Mouse (Mus musculus) T-cell, adult 2 months (primary cell): ENCODE results near the gene Spata31d1d.
"Not testable (repeated sequence)": the region's sequence is repeated elsewhere in the genome, so short reads cannot be mapped to it uniquely, and the experiment has no call there.

Experiments
- DNase-seq: peaks from one replicate; pipeline ENCODE4 v3.0.0; 2022; ENCODE audit warnings: low spot score

The Spata31d1d gene

DNA sequence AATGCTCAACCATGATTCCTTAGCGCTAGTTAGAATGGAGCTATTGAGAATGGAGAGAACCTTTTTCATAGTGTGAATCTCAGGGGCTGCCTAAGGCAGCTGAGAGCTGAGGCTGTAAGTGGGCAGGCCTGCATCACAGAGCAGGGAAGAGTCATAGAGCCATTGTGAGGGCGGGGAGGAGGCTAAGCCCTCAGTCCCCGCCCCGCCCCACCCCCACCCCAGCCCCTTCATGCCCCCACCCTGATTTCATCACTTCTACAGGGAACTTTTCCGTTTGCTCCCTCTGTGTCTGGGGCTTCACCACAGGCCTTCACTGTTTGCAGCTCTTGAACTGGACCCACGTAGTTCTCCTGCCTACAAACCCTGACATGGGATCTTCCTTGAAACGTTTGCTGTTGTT is at the start of gene Spata31d1d:
Gene Spata31d1d (minus strand): TSS at position 101 of the 400 bp plus-strand sequence.
- no peak for DNase-seq

DNA sequence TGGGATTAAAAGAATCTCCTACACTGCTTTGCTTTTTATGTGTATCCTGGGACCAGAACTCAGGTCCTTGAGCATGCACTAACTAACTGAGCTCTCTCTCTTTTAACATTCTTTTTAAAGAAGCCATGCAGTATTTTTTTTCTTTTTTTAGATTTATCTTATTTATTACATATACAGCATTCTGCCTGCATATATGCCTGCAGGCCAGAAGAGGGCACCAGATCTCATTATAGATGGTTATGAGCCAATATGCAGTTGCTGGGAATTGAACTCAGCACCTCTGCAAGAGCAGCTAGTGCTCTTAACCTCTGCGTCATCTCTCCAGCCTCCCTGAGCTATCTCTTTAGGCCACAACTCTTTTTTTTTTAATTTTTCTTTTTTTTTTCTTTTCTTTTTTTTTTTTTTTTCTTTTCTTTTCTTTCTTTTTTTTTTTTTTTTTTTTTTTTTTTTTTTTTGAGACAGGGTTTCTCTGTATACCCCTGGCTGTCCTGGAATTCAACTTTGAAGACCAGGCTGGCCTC is 48.3 kb upstream of the Spata31d1d start:
- not testable (repeated sequence) for DNase-seq

- peak; percentile 21 for DNase-seq
Observed at GRCm38 (mm10) chr13:59779213-59779612, 47.7 kb upstream of the Spata31d1d start.

DNA sequence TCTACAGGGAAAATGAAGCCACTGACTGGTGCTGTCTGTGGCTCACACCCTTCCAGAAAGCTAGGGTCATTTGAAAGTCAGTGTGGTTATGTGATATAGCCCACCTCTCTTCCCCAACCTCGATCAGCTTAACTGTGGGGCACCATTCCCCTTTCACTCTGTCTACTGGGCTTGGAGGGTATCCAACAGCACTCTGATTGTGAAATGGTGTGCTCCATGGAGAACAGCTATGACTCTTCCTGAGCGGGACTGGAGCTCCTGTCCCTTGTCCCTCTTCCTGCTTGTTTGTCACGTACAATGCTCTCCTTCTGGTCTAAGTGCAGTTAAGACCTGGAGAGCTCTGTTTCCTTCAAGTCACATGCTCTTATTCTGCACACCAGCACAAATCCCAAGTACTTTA is 43.6 kb upstream of the Spata31d1d start:
- DNase-seq, result no peak

DNA sequence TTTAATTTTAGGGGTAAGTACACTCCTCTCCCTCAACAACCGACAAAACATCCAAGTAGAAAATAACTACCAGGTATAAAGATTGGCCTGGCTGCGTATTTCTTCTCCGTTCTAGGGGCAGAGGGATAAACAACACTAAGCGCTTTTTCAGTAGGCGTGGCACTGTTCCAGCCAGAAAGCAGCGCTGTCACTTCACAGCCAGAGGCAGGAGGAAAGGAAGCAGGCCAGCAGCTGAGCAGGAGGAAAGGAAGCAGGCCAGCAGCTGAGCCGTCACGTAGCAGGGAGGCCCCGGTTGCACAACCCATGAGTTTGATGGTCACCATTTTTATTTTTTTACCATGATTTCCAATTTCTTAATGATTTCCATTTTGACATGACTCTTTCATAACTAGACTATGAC is 39.7 kb upstream of the Spata31d1d start:
- DNase-seq, result peak; percentile 51

DNA sequence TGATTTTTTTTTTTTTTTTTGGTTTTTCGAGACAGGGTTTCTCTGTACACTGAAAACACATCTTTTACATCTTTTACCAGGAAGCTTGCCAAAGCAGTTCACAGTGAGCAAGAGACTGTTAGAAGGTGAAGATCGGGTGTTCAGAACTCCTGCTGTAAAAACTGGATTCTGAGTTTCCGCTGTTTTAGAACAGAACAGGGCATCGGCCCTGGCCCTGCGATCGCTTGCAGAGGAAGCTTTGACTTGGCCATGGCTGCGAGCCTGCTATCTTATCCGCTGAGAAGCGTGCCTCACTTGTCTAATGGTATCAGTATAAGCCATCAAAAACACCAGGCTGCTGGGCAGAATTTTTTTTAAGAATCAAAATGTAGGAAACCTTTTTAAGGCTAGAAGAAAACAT is 39.3 kb upstream of the Spata31d1d start:
- peak; percentile 3 for DNase-seq

DNA sequence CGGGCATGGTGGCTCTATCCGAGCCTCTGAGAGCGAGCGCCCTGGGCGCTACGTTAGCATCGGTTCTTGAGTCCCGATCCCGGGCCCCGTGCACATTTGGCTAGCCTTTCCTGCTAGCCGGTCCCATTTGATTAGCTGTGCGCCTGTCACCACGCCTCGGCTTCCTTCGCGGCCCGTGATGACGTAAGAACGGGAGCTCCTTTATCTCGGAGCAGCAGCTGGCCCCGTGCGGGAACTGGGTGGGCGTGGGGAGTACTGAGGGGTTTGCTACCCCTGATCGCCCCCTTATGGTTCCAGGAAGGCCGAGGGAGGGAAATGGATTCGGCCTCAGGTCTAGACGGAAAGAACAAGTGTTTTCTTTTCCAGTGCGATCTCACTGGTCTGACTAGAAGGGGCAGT is 38.6 kb upstream of the Spata31d1d start:
- DNase-seq, result peak; percentile 85

- peak; percentile 100 for DNase-seq
Observed at GRCm38 (mm10) chr13:59769296-59770163, 38.0 kb upstream of the Spata31d1d start, which contains the start of gene Isca1. Isca1 (minus strand) TSS chr13:59769810.

DNA sequence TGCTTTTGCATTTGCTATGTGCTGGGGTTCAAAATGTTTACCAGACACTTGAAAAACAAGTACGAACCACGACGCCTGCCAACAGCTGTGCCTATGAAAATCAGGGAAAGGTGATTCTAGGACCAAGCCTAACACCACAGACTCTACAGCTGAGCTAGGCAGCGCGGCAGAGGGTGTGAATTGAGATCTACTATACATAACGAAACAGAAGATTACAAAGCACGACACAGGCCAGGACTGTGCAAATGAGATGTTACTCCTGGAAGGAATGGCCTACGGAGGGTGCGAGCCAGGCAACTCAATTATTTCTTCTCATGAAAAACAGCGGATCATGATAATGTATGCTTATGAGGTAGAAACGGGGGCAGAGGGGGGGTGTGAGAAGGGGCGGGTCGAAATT is 37.0 kb upstream of the Spata31d1d start:
- no peak for DNase-seq

- no peak for DNase-seq
Observed at GRCm38 (mm10) chr13:59766786-59767515, 35.4 kb upstream of the Spata31d1d start.

DNA sequence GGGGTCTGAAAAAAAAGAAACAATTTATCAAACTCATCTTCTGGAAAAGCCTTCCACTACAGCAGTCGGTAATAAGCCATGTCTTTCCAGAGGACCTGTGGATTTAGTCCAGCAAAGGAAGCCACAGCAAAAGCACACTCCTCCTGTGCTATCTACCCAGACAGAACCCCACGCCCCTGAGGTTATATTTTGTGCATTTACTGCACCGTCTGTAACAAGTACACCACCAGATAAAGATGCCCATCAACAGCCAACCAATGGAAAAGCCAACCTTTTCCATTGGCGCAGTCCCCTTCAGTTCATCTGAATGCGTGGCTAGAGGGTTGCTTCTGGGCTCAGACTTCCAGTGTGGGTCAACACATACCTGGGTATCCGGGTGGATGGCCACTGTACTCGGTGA is 31.2 kb upstream of the Spata31d1d start:
- DNase-seq, result no peak

GRCm38 (mm10) chr13:59756906-59757305 is 25.4 kb upstream of the Spata31d1d start:
- no peak for DNase-seq

- no peak for DNase-seq
Observed at GRCm38 (mm10) chr13:59750310-59750709, 18.8 kb upstream of the Spata31d1d start.

DNA sequence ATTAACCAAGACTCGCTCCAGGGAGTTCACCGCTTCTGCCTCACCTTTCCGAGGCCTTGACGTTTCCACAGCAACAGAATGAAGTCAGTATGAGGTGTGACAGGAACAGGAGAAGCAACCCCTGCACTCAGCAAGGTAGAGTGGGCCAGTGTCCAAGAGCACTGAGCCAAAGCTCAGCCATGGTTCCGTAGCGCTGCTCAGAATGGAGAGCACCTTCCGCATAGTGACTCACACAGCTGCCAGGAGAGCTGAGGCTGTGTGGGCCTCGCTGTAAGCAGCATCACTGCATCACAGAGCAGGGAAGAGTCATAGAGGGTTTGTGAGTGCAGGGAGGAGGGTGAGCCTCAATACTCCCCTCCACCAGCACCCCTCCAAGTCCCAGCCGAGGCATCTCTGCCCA is 15.2 kb upstream of the Spata31d1d start, which contains the start of gene 1700014D04Rik:
Gene 1700014D04Rik (minus strand): TSS at position 42 of the 400 bp plus-strand sequence.
- DNase-seq, result no peak

- no peak for DNase-seq
Observed at GRCm38 (mm10) chr13:59746164-59746563, 14.6 kb upstream of the Spata31d1d start.

DNA sequence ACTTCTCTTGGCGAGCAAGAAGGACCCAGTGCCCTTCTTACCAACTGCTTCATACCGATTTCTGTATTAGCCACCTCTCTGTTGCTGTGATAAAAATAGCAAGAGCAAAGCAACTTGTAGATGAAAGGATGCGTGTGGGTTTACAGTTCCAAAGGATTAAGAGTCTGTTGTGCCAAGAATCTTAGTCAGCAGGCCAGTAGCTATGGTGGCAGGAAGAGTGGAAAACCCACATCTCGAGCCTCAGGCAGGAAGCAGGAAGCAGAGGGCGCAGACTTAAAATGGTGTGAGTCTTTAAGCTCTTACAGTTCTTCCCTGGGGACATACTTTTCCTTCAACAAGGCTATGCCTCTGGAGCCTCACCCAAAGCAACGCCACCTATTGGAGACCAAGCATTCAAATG is 13.9 kb upstream of the Spata31d1d start:
- DNase-seq, result no peak

- DNase-seq, result no peak
Observed at GRCm38 (mm10) chr13:59741697-59742096, 10.1 kb upstream of the Spata31d1d start.

GRCm38 (mm10) chr13:59741096-59741495 is 9.5 kb upstream of the Spata31d1d start:
- DNase-seq, result no peak

GRCm38 (mm10) chr13:59739397-59739796 is 7.8 kb upstream of the Spata31d1d start:
- DNase-seq, result no peak

DNA sequence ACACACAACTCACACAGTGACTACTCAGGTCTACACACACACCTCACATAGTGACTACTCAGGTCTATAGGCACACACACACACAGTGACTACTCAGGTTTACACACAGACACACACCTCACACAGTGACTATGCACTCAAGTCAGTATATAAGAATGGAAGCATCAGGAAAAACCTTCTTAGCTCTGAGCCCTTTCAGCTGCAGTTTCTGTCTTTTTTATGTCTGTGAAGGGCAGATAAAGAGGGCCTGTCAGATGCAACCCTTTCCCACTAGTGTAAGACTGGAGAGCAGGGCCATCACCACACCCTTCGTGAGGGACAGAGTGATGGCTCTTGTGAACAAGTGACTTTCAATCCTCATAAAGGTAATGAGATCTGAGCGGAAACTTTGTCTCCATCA is 6.9 kb upstream of the Spata31d1d start:
- no peak for DNase-seq

DNA sequence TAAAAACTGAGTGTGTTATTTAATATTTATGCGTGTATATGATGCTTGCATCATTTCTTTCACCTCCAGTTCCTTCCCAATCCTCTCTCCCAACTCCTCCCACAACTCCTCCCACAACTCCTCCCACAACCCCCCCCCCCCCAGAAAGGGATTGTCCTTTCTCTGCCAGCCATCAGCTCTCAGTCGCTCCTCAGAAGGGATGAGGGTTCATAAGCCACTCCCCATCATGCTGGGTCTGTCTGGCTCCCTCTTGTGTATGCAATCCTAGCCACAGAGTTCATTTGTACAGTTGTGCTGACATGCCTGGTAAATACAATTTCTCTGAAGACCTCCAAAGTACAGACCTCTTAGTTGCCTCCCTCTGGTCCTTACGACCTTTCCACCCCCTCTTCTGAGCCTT is 3.6 kb upstream of the Spata31d1d start:
- DNase-seq, result no peak

DNA sequence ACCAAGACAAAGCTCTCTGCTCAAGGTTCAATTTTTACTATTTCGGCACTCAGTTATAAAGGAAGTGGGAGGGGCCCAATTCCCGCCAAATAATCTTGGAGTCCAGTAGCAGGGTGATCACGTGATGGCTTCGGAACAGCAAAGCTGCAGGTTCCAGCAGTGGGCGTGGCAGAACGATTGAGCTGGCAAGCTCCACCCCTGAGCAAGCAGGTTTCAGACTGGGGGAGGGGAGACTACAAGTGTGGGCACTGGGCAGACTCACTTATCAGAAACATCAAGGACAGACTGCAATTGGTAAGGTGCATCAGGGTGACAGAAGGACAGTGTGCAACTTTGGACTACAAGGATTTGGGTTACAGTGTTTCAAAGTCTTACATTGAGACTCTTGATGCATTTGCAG is 2.8 kb upstream of the Spata31d1d start:
- not testable (repeated sequence) for DNase-seq

GRCm38 (mm10) chr13:59733936-59734335 is 2.4 kb upstream of the Spata31d1d start:
- no peak for DNase-seq
